Mouse (Mus musculus): ENCODE measurements at regions not wholly inside any gene's neighbourhood (a gene's known extent, or its start where the extent isn't known, plus 50 kb on each side); places are given as distances from the start of the nearest gene placed in this dataset.

DNA sequence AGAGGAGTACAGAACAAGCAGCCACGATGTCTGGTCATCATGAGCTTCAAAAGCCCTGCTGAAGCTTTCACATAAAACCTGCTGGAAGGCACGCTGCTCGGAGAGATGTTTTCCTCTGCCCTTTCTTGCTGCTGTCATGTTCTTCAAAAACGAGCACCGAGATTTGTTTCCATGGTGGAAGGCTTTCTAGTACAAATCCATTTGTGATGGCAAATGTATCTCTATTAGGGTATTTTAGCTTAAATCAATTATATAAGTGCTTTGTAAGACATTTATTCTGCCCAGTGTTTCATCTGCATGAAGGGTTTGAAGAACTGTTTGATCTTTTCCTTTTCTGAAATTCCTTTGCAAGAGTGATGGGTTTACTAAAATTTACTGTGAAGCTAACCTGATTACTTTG lies 253.1 kb downstream of the Fam173b start:
- TF ChIP-seq POLR2A (IDR thresholded peaks at IDR 0.05; ENCODE audit: insufficient read depth, low read length), result no peak
- TF ChIP-seq CTCF (IDR thresholded peaks at IDR 0.05; ENCODE audit: low read depth, low read length), result no peak
- TF ChIP-seq EP300 (IDR thresholded peaks at IDR 0.05; ENCODE audit: insufficient read depth, low read depth, low read length), result no peak
